Comparison of ENCODE assay signal across 8 mouse cellular contexts in the genomic region with DNA sequence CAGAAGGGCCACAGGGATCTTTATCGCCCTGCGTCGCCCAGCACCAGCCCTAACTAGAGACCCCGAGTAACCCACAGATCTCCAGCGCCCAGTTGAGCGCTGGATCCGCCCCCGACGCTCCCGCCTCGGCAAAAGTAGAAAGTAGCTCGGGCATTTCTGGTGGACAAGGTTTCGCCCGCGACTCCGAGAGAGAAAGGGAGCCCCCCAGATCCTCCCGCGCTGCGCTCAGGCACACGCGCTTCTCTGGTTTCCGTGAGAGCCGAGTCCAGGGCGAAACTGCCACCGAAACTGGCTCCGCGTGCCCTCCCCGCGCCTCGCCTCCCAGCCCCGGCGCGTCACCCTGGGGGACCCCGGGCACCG. TPM values are rescaled to one million over a fixed set of nuclear protein-coding genes. Genes with fewer than 3 reads are reported as not detected.
DNase-seq lines count a peak whose midpoint lies in the region; ATAC-seq and TF ChIP-seq lines count a peak whose summit lies in the region.

No protein-coding gene starts in this region.

- WGBS in kidney, adult 2 months = 1% methylated on average over 35 of the region's 35 CpGs
- under 1% methylated on average over 35 of the region's 35 CpGs for WGBS in embryonic facial prominence, embryonic 15.5 days
- under 1% methylated on average over 35 of the region's 35 CpGs for WGBS in limb, embryonic 10.5 days
- WGBS in neural tube, embryonic 15.5 days = 0% methylated on average over 35 of the region's 35 CpGs

- no peaks in the 10 kb centered on the region for H3K9me3 ChIP-seq in ES-Bruce4 (replicated peaks; ENCODE audit: control insufficient read depth, insufficient read depth, low read length, poor library complexity, severe bottlenecking)
- no peaks in the 10 kb centered on the region for H3K9me3 ChIP-seq in embryonic facial prominence, embryonic 15.5 days (replicated peaks)
- no peaks in the 10 kb centered on the region for H3K9me3 ChIP-seq in limb, embryonic 10.5 days (replicated peaks)
- no peaks in the 10 kb centered on the region for H3K9me3 ChIP-seq in neural tube, embryonic 15.5 days (replicated peaks)

- no peak for DNase-seq in kidney, adult 2 months
- DNase-seq in kidney, adult 8-10 months = no peak
- peak; percentile 62 for DNase-seq in limb, embryonic 10.5 days (ENCODE audit: low spot score)
- DNase-seq in cerebellum, adult 11-12 months = no peak
- no peak for DNase-seq in adrenal gland, postnatal 36 days

- no peaks in the 10 kb centered on the region for H3K36me3 ChIP-seq in kidney, adult 2 months (ENCODE audit: control insufficient read depth, insufficient read depth, low read length)
- no peaks in the 10 kb centered on the region for H3K36me3 ChIP-seq in ES-Bruce4 (ENCODE audit: control insufficient read depth, insufficient read depth, low read length, poor library complexity, severe bottlenecking)
- no peaks in the 10 kb centered on the region for H3K36me3 ChIP-seq in embryonic facial prominence, embryonic 15.5 days
- no peaks in the 10 kb centered on the region for H3K36me3 ChIP-seq in limb, embryonic 10.5 days
- no peaks in the 10 kb centered on the region for H3K36me3 ChIP-seq in neural tube, embryonic 15.5 days

- H3K9ac ChIP-seq in ES-Bruce4 (ENCODE audit: low read depth, poor library complexity, severe bottlenecking) = peak overlapping the region; percentile 77
- peak overlapping the region; percentile 26 for H3K9ac ChIP-seq in embryonic facial prominence, embryonic 15.5 days
- H3K9ac ChIP-seq in neural tube, embryonic 15.5 days (replicated peaks) = peak overlapping the region; percentile 52

- TF ChIP-seq EP300 in ES-Bruce4 (IDR thresholded peaks at IDR 0.05; ENCODE audit: insufficient read depth, low read depth, low read length) = no peak

- peak; percentile 44; the same call in 1 of the 2 replicates for ATAC-seq in embryonic facial prominence, embryonic 15.5 days (ENCODE audit: insufficient number of reproducible peaks, low FRiP score, low TSS enrichment, low read depth)
- peak; percentile 68 for ATAC-seq in neural tube, embryonic 15.5 days (ENCODE audit: low FRiP score)

- TF ChIP-seq POLR2A in kidney, adult 2 months (IDR thresholded peaks at IDR 0.05; ENCODE audit: low read depth, low read length) = no peak
- no peak for TF ChIP-seq POLR2A in ES-Bruce4 (IDR thresholded peaks at IDR 0.05; ENCODE audit: insufficient read depth, low read length)

- H3K4me3 ChIP-seq in kidney, adult 2 months (ENCODE audit: insufficient read depth, low read depth, low read length) = peak overlapping the region; percentile 64
- H3K4me3 ChIP-seq in ES-Bruce4 (ENCODE audit: low read depth, low read length) = peak overlapping the region; percentile 74
- peak overlapping the region; percentile 60 for H3K4me3 ChIP-seq in embryonic facial prominence, embryonic 15.5 days (replicated peaks)
- peak overlapping the region; percentile 66 for H3K4me3 ChIP-seq in limb, embryonic 10.5 days
- H3K4me3 ChIP-seq in neural tube, embryonic 15.5 days (replicated peaks) = peak overlapping the region; percentile 68

- H3K4me2 ChIP-seq in embryonic facial prominence, embryonic 15.5 days (replicated peaks) = peak overlapping the region; percentile 99
- H3K4me2 ChIP-seq in neural tube, embryonic 15.5 days = peak overlapping the region; percentile 100

- peaks cover 4% of the 10 kb centered on the region; the same call in 1 of the 2 replicates for H3K4me1 ChIP-seq in kidney, adult 2 months (ENCODE audit: control insufficient read depth, insufficient read depth, low read length)
- no peaks in the 10 kb centered on the region for H3K4me1 ChIP-seq in ES-Bruce4 (ENCODE audit: control insufficient read depth, insufficient read depth, low read length)
- peaks cover 16% of the 10 kb centered on the region for H3K4me1 ChIP-seq in embryonic facial prominence, embryonic 15.5 days
- H3K4me1 ChIP-seq in limb, embryonic 10.5 days = peaks cover 23% of the 10 kb centered on the region
- peaks cover 23% of the 10 kb centered on the region for H3K4me1 ChIP-seq in neural tube, embryonic 15.5 days

- H3K27ac ChIP-seq in kidney, adult 2 months (ENCODE audit: insufficient read depth, low read depth, low read length) = peak overlapping the region; percentile 49
- H3K27ac ChIP-seq in ES-Bruce4 (ENCODE audit: insufficient read depth, low read length) = no peak overlapping the region
- H3K27ac ChIP-seq in embryonic facial prominence, embryonic 15.5 days (replicated peaks) = peak overlapping the region; percentile 66
- no peak overlapping the region for H3K27ac ChIP-seq in limb, embryonic 10.5 days
- no peak overlapping the region for H3K27ac ChIP-seq in neural tube, embryonic 15.5 days (replicated peaks)

- no peak for TF ChIP-seq CTCF in kidney, adult 2 months (conservative IDR thresholded peaks at IDR 0.05; ENCODE audit: insufficient read depth, insufficient read length, low read depth, low read length)
- no peak for TF ChIP-seq CTCF in ES-Bruce4 (IDR thresholded peaks at IDR 0.05; ENCODE audit: low read depth, low read length)

- H3K27me3 ChIP-seq in kidney, adult 2 months (replicated peaks; ENCODE audit: control insufficient read depth, insufficient read depth, low read length) = no peaks in the 10 kb centered on the region
- no peaks in the 10 kb centered on the region for H3K27me3 ChIP-seq in ES-Bruce4 (ENCODE audit: control insufficient read depth, insufficient read depth, low read length, poor library complexity, severe bottlenecking)
- H3K27me3 ChIP-seq in embryonic facial prominence, embryonic 15.5 days = peaks cover 38% of the 10 kb centered on the region
- peaks cover 74% of the 10 kb centered on the region for H3K27me3 ChIP-seq in limb, embryonic 10.5 days (ENCODE audit: low read depth, poor library complexity, severe bottlenecking)
- H3K27me3 ChIP-seq in neural tube, embryonic 15.5 days (replicated peaks) = peaks cover 48% of the 10 kb centered on the region

RNA-seq across cellular contexts. Expression of a gene that starts 0.5 kb away (rescaled TPM):
- polyA plus RNA-seq in kidney, adult 2 months (2012; rRNA removed) = 10.5 and 11.0 TPM in 2 replicates
- 14.6 and 15.8 TPM in 2 replicates for polyA plus RNA-seq in ES-Bruce4 (2011; ENCODE audit: insufficient read depth, insufficient read length, low read depth, missing spikeins)
- 12.8 and 15.1 TPM in 2 replicates for polyA plus RNA-seq in embryonic facial prominence, embryonic 15.5 days (2015; fragmentation: Nextera tagmentation; extraction: Ambion mirVana)
- polyA plus RNA-seq in limb, embryonic 10.5 days (2016; fragmentation: Nextera tagmentation; extraction: Ambion mirVana) = 1.3 and 1.8 TPM in 2 replicates
- polyA plus RNA-seq in neural tube, embryonic 15.5 days (2015; fragmentation: Nextera tagmentation; extraction: Ambion mirVana) = 6.7 and 13.2 TPM in 2 replicates
- total RNA-seq in adrenal gland, postnatal 36 days (2021) = 10 to 100 TPM in 1 of 2 experiments, 1 to 10 TPM in 1; 6.7 to 14.4 TPM

RNA-seq across cellular contexts. Expression of a gene that starts 59.6 kb away (rescaled TPM):
- 39.2 and 41.2 TPM in 2 replicates for polyA plus RNA-seq in kidney, adult 2 months (2012; rRNA removed)
- polyA plus RNA-seq in ES-Bruce4 (2011; ENCODE audit: insufficient read depth, insufficient read length, low read depth, missing spikeins) = 107 and 118 TPM in 2 replicates
- polyA plus RNA-seq in embryonic facial prominence, embryonic 15.5 days (2015; fragmentation: Nextera tagmentation; extraction: Ambion mirVana) = 60.4 and 63.3 TPM in 2 replicates
- 91.7 and 99.3 TPM in 2 replicates for polyA plus RNA-seq in limb, embryonic 10.5 days (2016; fragmentation: Nextera tagmentation; extraction: Ambion mirVana)
- polyA plus RNA-seq in neural tube, embryonic 15.5 days (2015; fragmentation: Nextera tagmentation; extraction: Ambion mirVana) = 61.7 and 75.7 TPM in 2 replicates
- 10 to 100 TPM; 24.5 to 30.5 TPM for total RNA-seq in adrenal gland, postnatal 36 days (2021)

Comparison
In these comparisons a context has a peak if more than half of its experiments do, and no peak if none do; other contexts are left out.
1. H3K27ac ChIP-seq: peak in kidney, adult 2 months (single experiment) and embryonic facial prominence, embryonic 15.5 days (single experiment); none in ES-Bruce4 (single experiment), limb, embryonic 10.5 days (single experiment) and neural tube, embryonic 15.5 days (single experiment).
2. H3K9ac ChIP-seq: peak in every context shown above with its lines; median percentile 77 in ES-Bruce4; 52 in neural tube, embryonic 15.5 days; 26 in embryonic facial prominence, embryonic 15.5 days.
3. Peak in every context shown above with its lines, with median percentiles within 50 percentile points of each other: H3K4me3 ChIP-seq.